Mouse (Mus musculus) 3T3-L1 (cell line): ENCODE results near the gene Ptrh1.

ENCODE experiments used
- DNase-seq: peaks from one replicate; pipeline ENCODE4 v3.0.0-alpha.2; 2015; ENCODE audit warnings: low read depth, low spot score

The Ptrh1 gene

DNA sequence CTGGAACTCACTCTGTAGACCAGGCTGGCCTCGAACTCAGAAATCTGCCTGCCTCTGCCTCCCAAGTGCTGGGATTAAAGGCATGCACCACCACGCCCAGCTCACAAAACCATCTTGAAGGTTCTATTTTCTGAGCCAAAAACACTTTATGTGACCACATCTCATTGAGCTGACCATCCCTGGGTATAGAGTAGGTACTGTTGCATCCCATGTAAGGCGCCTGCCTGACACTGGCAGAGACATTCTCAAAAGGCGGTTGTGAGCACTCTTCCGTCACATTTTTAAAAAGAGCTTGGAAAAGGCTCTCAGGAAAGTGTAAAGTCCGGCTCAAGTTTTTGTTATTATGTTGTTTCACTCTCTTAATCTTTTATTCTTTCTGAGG, 18.9 kb upstream of the Ptrh1 start:
- no peak for DNase-seq

DNA sequence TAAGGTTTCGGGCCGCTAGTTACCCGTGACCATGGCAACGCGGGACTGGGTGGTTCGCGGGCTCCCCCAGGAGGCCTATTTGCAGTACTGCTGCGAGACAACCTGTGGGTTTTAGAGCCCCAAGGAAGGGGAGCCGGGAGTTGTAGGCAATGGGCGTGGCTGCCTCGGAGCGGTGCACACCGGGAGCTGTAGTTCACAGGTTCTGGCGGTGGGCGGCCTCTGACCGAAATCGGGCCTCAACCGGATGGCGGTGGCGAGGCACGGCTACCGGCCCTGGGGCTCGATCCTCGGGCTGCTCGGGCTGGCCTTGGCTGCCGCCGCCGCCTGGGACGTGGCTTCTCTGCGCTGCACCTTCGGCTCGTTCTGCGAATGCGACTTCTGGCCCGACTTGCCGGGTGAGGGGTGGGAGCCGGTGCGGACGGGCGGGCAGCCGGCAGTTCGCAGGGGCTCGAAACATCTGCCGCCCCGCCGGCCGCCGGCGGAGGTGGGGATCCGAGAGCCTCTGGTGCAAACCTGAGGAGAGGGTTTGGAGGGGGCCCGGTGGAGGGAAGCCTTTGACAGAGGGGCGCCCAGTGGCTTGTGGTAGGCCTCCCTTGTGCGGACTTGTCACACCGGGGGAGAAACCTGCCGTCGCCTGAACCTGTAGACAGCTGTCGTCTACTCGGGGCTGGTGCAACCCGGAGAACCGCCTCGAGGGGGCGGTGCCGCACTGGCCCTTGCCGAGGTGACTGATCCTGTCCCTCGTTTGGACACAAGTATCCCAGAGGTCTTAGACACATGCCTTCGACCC, 18.3 kb upstream of the Ptrh1 start, which contains the start of gene Tor2a:
Gene Tor2a (plus strand): TSS at position 179 of the 790 bp plus-strand sequence.
- DNase-seq: peak; percentile 99

DNA sequence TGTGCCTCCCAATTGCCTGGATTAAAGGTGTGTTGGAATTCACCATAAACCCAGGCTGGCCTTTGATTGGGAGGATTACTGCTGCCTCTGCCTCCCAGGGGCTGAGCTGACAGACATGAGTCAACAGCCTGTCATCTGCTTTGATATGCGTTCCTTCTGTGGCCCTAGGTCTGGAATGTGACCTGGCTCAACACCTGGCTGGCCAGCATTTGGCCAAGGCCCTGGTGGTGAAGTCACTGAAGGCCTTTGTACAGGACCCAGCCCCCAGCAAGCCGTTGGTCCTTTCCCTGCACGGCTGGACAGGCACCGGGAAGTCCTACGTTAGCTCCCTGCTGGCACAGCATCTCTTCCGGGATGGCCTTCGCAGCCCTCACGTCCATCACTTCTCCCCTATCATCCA, 17.1 kb upstream of the Ptrh1 start:
- DNase-seq: peak; percentile 46

DNA sequence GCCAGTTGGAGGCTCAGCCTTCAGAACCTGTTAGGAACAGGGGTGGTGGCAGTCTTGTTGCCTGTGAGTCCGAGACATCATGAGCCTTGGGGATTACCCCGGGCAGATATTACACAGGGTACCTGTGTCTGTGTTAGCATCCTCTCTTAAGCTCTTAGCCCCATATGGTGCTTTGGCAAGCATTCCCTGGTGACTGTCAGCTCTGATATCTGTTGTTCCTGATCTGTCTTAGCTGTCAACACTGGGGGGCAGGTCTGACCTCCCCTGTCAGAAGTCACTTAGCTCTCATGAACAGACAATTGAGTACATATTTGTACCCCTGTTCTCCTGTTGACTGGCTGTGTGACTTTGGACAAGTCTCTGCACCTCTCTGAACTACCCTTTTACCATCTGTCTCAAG, 16.6 kb upstream of the Ptrh1 start:
- DNase-seq: no peak

DNA sequence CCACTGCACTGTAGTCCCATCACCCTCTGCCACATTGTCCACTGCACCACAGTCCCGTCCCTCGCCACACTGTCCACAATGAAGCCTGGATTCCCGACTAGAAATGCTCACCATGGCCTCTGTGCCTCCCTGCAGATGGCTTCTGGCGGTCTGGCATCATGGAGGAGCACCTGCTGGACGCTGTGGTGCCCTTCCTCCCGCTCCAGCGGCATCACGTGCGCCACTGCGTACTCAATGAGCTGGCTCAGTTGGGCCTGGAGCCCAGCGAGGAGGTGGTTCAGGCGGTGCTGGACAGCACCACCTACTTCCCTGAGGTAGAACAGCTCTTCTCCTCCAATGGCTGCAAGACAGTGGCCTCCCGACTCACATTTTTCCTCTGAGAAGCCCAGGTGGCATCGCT, 14.2 kb upstream of the Ptrh1 start:
- no peak for DNase-seq

DNA sequence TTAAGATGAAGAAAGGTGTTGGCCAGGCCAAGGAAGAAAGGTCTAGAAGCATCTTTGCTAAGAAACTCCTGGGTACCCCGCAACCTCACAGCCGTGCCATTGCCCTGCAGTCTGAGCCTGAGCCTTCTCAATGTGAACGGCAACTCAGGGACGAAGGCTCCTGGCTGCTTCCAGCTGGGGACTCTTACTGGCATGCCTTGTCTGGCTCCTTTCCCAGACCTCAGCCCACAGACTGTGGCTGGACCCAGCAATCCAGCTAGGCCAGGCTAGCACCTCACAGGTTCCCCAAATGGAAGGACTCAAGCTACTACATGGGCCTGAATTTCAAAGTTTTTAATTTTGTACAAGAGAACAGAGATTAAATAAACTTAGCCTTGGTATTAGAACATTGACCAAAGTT, 13.7 kb upstream of the Ptrh1 start:
- DNase-seq: peak; percentile 40

DNA sequence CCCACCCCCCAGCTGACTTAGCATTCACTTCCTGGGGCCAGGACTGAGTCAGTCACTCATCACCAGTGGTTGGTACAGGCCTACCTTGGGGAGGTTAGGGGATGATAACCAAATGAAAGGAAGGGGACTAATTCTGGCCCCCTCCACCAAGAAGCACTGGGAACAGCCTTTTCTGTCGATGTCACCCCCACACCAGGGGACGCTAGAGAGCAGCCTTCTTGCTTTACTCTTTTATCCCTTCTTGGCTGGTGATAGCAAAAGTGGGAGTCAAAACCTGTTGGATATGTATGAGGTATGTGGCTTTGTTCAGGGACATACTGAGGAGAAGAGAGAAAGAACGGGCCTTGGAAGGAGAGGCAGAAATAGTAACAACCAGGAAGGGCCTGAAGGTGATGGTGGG, 12.2 kb upstream of the Ptrh1 start:
- no peak for DNase-seq

DNA sequence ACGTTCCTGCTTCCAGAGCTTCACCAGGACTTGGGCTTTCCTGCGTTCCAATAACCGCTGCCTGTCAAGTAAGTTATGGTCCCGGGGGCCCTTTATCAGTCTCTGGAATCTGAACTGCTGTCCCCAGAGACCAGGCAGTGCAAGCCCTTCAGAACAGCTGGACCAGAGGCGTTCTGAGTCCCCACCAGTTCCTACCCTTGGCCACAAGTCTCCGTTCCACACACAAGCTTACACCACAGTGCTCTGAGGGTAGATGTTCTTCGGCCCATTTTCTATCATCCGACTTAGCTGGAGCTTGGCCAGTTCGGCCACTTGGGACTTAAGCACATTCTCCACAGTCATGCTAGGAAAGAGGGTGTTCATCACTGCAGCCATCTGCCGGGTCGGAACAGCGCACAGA, 8.3 kb upstream of the Ptrh1 start:
- no peak for DNase-seq

DNA sequence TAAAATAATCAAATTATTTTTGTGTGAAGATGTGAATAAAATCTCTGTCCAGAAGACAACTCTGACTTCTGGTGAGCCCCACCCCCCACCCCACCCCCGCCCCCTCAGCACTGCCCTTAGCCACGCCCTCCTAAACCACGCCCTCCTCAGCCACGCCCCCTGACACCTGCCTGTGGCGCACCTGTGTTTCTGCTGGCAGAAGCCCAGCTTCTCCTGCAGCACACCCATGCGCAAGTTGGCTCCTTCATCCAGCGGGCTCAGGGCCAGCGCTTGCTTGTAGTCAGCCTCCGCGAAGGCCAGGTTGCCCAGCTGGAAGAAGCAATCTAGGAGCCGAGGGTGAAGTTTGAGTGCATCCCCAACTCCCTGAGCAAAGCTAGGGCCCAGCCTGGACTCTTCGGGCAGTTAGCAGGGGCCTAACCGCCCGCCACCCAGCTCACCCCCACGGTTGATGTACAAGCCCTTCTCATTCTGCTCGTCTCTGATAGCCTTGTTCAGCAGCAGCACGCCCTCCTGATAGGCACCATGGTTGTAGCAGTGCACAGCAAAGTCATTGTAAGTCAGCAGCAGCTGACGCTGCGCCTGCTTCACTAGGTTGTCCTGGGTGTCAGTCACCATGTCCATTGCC, 6.8 kb upstream of the Ptrh1 start:
- DNase-seq: no peak

DNA sequence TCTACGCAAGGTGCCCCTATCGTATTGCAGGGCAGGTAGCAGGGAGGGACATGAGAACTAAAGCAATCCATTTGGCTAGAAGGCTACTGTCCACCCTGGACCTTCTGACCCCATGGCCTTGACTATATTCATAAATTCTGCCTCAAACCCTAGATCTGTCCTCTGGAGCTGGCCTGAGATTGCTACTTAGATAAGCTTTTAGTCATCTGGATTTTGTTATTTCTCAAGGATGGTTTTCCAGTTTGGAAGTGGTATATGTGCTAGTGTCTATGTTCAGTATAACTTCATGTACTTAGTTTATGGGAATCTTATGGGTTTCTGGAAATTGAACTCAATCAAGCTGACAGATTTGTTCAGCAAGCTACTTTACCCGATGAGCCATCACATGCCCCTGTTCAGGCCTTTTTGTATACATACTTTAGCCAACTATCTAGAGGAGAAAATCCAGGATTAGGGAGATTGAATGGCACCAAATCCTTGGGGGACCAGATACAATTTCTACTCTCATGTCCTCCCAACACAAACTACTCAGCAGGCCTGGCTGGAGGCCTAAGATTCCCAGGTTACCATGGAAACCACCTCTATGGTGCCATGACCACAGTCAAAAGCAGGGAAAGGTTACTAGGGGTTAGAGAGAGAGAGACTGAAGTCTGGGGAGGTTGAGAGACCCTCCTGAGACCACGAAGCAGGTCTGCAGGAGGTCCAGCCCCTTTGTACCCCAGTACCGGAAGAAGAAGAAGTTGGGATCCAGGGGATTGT, 6.1 kb upstream of the Ptrh1 start:
- no peak for DNase-seq

DNA sequence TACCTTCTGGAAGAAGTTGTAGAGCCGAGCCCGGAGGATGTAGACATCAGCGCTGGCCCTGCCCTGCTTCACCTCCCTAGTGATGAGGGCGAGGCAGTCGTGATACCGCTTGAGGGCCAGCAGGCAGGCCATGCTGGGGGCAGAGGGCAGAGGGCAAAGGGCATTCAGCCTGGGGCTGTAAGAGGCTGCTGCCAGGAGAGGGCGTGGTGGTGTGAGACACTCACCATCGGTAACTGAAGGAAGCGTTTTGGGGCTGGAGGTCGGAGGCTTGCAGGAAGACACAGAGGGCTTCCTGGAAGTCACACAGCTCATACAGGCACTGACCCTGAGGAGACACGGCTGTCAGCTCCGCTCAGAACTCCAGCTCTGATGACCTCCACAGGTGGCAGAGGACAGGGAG, 3.7 kb upstream of the Ptrh1 start:
- no peak for DNase-seq

DNA sequence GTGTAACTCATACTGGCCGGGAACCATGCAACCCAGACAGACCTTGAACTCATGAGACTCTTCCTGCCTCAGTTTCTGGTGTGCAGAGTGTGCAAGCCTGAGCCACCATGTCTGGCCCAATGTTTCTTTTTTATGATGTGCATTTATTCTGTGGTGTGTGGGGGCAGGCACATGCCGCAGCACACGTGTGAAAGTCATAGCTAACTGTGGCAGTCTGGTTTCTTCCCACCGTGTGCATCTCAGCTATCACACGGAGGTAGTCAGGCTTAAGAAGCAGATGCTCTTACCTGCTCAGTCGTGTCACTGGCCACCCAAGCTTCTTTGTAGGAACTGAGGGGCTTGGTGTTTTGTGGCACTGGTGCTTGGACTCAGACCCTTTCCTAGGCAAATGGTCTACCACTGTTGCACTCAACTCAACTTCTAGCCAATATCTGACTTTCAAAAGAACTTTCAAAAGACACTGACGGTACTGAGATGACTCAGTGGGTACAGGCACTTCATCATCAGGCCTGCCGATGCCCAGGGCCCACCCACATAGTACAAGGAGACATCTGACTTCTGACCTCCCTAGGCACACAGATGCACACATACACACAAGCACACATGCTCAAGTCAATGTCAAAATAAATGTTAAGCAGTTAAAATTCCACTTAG, 2.8 kb upstream of the Ptrh1 start:
- DNase-seq: no peak

DNA sequence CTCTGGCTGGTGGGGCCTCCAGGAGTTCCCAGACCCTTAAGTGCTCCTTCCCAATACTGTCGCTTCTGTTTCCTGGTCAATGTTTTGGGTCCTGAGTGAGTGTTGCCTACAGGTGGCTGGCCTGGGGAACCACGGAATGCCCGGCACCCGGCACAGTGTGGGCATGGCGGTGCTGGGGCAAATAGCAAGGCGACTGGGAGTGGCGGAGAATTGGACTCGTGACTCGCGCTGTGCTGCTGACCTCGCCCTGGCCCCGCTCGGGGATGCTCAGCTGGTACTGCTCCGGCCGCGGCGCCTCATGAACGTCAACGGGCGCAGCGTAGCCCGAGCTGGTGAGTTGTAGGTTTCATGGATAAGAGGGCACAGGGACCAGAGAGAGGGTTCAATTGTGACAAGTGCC, 606 bp downstream of the Ptrh1 start:
- peak; percentile 79 for DNase-seq

DNA sequence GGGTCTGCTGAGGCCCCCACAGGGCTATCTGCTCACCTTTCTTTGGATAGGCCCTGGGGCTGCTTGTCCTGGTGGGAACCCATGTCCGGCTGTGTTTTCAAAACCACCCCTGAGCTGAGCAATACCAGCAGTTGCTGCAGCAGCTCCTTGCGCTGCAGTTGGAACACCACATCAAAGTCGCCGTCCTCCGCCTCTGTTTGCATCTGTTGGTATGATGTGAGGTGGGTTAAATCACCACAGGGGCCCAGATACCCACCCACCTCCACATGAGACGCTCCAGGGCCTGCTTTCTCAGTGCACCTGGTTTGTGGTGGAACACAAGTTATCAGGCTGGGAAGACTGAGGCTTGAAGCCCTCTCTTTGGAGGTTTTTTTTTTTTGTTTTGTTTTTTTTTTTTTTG, 2.5 kb downstream of the Ptrh1 start:
- DNase-seq: no peak

DNA sequence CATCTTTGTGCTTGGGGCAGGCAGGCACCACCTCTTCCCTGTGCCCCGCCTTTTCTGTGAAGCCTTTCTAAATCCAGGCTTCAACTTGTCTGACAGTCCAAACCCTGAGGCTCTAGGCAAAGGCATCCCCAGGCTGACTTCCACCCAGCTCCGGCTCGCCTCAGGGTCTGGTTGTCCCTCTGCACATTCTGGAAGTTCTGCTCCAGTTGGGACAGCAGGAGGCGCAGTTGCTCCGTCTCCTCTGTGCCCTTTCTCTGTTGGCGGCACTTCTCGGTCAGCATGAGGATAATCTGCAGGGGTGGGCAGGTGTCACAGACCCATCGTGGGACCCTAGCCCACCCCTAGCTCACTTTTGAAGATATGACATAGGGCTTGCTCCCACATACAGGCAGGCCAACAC, 3.5 kb downstream of the Ptrh1 start:
- DNase-seq: peak; percentile 58

DNA sequence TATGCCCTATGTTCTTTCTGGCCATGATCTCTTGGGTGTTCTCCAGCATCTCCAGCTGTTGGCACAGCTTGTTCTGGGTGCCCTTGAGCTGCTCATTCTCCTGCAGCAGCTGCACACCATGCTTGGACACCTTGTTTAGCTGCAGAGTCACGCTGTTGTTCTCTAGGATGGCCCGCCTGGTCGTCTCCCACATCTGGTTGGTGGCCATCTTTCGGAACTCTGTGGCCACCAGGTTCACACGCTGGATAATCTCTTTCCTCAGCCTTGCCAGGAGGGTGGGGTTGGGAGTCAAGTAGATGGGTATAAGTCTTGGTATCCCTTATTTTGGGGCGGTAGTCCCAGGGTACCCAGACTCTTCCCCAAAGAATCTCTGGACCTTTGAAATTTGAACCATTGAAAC, 4.1 kb downstream of the Ptrh1 start:
- DNase-seq: no peak

DNA sequence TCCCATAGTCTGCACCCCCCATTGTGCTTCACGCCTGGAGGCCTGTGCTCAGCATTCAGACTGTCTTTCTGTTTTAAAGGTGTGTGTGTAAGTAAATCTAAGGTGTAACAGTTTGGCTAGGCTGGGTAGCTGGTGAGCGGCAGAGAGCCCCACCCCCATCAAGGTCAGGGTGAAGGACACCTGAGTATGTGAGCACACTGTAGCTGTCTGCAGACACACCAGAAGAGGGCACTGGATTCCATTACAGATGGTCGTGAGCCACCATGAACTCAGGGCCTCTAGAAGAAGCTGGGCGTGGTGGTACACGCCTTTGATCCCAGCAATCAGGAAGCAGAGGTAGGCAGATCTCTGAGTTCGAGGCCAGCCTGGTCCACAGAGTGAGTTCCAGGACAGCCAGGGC, 6.1 kb downstream of the Ptrh1 start:
- no peak for DNase-seq

DNA sequence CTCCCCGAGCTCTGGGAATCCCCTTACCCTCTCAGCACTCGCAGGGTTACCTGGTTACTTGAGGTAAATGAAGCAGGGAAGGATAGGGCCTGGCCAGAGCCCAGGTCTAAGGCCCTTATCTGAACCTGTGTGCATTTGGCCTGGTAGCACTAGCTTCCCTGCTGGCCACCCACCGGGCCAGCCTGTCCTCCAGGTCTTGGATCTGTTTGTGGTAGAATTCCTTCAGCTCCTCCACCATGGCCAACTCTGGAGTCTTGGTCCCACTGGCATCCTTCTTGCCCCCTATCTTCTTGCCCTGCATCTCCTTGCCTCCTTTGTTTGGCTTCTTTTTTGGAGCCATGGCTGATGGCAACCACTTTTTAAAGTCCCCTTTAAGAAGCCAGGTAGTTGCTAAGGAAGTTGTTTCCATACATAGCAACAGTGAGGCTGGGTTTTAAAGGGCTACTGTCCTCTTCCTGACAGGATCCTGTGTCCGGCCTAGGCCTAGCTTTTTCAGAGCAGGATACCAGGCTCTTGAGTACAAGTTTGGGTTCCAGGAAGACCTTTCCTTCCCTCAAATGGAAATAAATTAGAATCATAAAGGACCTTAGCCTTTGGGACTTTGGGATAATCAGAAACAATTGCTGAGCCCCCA, 8.6 kb downstream of the Ptrh1 start, which contains the start of gene Cfap157:
Gene Cfap157 (minus strand): TSS at position 381 of the 634 bp plus-strand sequence.
- no peak for DNase-seq

DNA sequence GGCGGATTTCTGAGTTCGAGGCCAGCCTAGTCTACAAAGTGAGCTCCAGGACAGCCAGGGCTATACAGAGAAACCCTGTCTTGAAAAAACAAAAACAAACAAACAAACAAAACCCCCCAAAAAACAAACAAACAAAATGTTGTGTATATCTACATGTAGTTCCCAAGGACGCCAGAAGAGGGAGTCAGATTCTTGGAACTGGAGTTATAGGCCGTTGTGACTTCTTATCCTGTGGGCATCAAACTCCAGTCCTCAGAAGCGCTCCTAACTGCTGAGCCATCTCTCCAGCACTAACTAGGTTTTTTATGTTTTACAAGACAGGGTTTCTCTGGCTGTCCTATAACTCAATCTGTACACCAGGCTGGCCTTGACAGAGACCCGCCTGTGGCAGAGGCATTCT, 11.6 kb downstream of the Ptrh1 start:
- DNase-seq: peak; percentile 77

DNA sequence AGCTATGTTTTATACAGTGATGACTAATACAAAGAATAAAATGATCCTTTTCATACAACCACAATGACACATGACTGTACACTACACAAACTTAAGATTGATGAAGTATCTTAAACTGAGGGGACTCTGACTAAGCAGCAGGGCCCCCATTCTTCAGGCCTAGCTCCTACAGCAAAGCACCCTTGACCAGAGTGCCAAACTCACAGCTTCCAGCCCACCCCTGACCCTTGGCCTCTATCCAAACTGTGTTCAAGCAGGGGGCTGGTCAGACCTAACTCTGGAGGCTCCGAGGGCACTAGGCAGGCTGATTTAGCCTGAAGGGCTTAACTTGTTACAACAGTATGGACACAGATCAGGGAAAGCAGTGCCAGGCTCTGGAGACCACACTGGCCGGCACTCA, 13.0 kb downstream of the Ptrh1 start:
- peak; percentile 58 for DNase-seq

DNA sequence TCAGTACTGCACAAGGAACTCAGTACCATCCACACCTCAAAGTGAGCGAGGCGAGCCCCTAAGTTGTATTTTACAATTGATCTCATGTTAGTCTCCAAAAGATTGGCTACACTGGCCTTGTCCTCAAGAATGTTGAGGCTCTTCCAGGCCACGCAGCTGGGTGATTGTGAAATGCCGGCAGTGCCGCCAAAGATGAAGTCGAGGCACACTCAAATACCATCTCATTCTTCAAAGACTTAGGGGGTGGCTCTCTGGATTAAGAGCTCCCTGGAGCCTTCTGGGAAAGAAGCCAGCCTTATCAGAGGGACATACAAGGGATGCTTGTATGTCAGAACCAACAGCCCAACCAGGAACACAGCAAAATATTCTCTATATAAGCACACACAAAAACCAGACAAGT, 15.7 kb downstream of the Ptrh1 start:
- peak; percentile 77 for DNase-seq
